ENCODE assay signal across 9 mouse cellular contexts in the genomic region with DNA sequence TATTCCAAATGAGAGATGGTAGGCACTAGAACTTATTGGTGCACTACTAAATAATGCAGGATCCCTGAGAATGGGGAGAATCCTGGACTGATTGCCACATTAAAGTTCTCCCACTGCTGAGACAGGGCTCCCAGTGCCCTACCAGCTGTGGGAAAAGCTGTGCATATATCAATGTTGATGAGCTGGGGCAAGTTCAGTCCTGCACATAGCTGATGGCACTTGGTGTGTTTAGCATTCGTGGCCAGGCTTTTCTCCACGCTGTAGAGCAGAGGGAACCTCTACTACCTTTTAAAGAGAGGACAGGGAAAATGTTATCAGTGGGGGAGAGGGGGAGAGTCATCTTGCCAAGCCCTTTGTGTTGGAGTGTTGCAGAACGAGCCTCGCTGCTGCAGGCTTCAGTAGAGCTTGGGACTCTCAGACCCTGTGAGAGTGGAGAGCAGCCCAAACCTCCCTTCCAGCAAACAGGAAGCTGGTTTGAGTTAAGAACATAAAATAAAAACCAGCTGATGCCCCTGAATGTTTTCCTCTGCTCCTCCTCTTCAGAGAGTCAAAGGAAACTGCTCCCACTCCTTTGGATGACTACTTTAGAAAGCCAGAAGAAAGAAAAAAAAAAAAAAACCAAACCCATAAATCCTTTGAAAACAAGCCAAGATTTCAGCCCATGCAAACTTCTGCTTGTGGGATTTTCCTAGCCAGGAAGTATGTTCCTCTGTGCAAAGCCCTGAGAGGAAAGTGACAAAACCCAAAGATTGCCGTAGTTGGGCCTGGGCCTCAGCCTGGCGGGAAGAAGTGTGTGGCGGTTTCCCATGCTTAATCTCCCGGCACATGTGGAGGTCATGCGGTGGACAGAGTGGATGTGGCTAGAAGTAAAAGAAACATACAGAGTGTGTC. TPM values are rescaled to one million over a fixed set of nuclear protein-coding genes. Genes with fewer than 3 reads are reported as not detected.
DNase-seq lines count a peak whose midpoint lies in the region; ATAC-seq and TF ChIP-seq lines count a peak whose summit lies in the region.
"Had no signal": no experiment of that assay in that cellular context is flagged by ENCODE, and none has a peak within 500 bp of the region (broad histone marks: within the 10 kb centered on the region; RNA-seq: fewer than 3 reads in every experiment).

No protein-coding gene starts in this region.

- no peak for TF ChIP-seq CTCF in layer of hippocampus, adult 2 months (conservative IDR thresholded peaks at IDR 0.05)

- H3K4me3 ChIP-seq in layer of hippocampus, adult 2 months, result no peak overlapping the region
- no peak overlapping the region for H3K4me3 ChIP-seq in hindbrain, embryonic 13.5 days
- H3K4me3 ChIP-seq in liver, embryonic 16.5 days (ENCODE audit: low read depth, low read length), result no peak overlapping the region
- H3K4me3 ChIP-seq: liver, embryonic 15.5 days had no signal

- DNase-seq in layer of hippocampus, adult 2 months (ENCODE audit: low spot score in 2 of 2), result no peak
- no peak for DNase-seq in layer of hippocampus, postnatal 36 days
- peak; percentile 68 for DNase-seq in fat pad, adult 2 months (ENCODE audit: extremely low read depth, low read depth, low spot score)
- no peak for DNase-seq in c-Kit-positive CD71-positive TER-119-positive erythroid progenitor cells, embryonic 14.5 days (ENCODE audit: low spot score)
- DNase-seq in urinary bladder, postnatal 10 days (ENCODE audit: low spot score), result no peak

- no peak for ATAC-seq in hindbrain, embryonic 13.5 days (ENCODE audit: low FRiP score)
- ATAC-seq in liver, embryonic 16.5 days (ENCODE audit: low read depth), result no peak
- no peak for ATAC-seq in erythroid progenitor cell, adult 5-6 weeks (replicated peaks; ENCODE audit: low FRiP score, poor library complexity, severe bottlenecking)

- no peak overlapping the region for H3K9ac ChIP-seq in hindbrain, embryonic 13.5 days
- no peak overlapping the region for H3K9ac ChIP-seq in liver, embryonic 16.5 days (ENCODE audit: low read depth, low read length)
- H3K9ac ChIP-seq: liver, embryonic 15.5 days had no signal

- H3K9me3 ChIP-seq in hindbrain, embryonic 13.5 days, result no peaks in the 10 kb centered on the region
- no peaks in the 10 kb centered on the region for H3K9me3 ChIP-seq in liver, embryonic 16.5 days (replicated peaks; ENCODE audit: control insufficient read depth, low read length)
- H3K9me3 ChIP-seq: liver, embryonic 15.5 days had no signal

- no peaks in the 10 kb centered on the region for H3K27me3 ChIP-seq in hindbrain, embryonic 13.5 days
- no peaks in the 10 kb centered on the region for H3K27me3 ChIP-seq in liver, embryonic 16.5 days (ENCODE audit: control insufficient read depth, insufficient read depth, low read depth, low read length)
- H3K27me3 ChIP-seq: liver, embryonic 15.5 days had no signal

- H3K4me1 ChIP-seq in hindbrain, embryonic 13.5 days (replicated peaks), result 0 out of 2 replicates have a peak, but pooled peaks cover 3% of the 10 kb centered on the region
- H3K4me1 ChIP-seq in liver, embryonic 16.5 days (ENCODE audit: control insufficient read depth, low read depth, low read length), result peaks cover 3% of the 10 kb centered on the region

- peaks cover 24% of the 10 kb centered on the region; the same call in 1 of the 2 replicates for H3K36me3 ChIP-seq in hindbrain, embryonic 13.5 days
- no peaks in the 10 kb centered on the region for H3K36me3 ChIP-seq in liver, embryonic 16.5 days (ENCODE audit: control insufficient read depth, insufficient read depth)
- H3K36me3 ChIP-seq: liver, embryonic 15.5 days had no signal

- no peak overlapping the region for H3K4me2 ChIP-seq in hindbrain, embryonic 13.5 days
- no peak overlapping the region for H3K4me2 ChIP-seq in liver, embryonic 16.5 days (ENCODE audit: low read depth, low read length)
- H3K4me2 ChIP-seq: liver, embryonic 15.5 days had no signal

- WGBS in hindbrain, embryonic 13.5 days, result 63% methylated on average over 9 of the region's 9 CpGs
- WGBS in liver, embryonic 16.5 days (ENCODE audit: insufficient replicate concordance), result 40% methylated on average over 9 of the region's 9 CpGs

- peak overlapping the region; percentile 59 for H3K27ac ChIP-seq in layer of hippocampus, adult 2 months
- peak overlapping the region; percentile 71 for H3K27ac ChIP-seq in hindbrain, embryonic 13.5 days
- H3K27ac ChIP-seq in liver, embryonic 16.5 days (ENCODE audit: low read length), result peak overlapping the region; percentile 48
- H3K27ac ChIP-seq: liver, embryonic 15.5 days had no signal

RNA-seq across cellular contexts. Expression of gene Mapkbp1, which starts 23.1 kb away (rescaled TPM):
- total RNA-seq in layer of hippocampus, adult 2 months (2021), result 10 to 100 TPM; 43.7 to 45.6 TPM
- total RNA-seq in layer of hippocampus, postnatal 36 days (2021), result 10 to 100 TPM; 40.7 to 48.2 TPM
- polyA plus RNA-seq in hindbrain, embryonic 13.5 days (2015; fragmentation: Nextera tagmentation; extraction: Ambion mirVana), result 4.9 and 6.2 TPM in 2 replicates
- polyA plus RNA-seq in liver, embryonic 16.5 days (2015; fragmentation: Nextera tagmentation; extraction: Ambion mirVana), result 0.19 and 0.25 TPM in 2 replicates
- total RNA-seq in erythroid progenitor cell, adult 5-6 weeks (2015; ENCODE audit: low replicate concordance), result under 0.01 and 0.42 TPM in 2 replicates
- 1.2 and 4.4 TPM in 2 replicates for total RNA-seq in erythroid progenitor cell, adult 5-6 weeks (2017; ENCODE audit: low replicate concordance)

RNA-seq across cellular contexts. Expression of gene Jmjd7, which starts 31.6 kb away (rescaled TPM):
- 1 to 10 TPM; 5.5 to 6.6 TPM for total RNA-seq in layer of hippocampus, adult 2 months (2021)
- total RNA-seq in layer of hippocampus, postnatal 36 days (2021), result 1 to 10 TPM; 4.6 to 6.1 TPM
- polyA plus RNA-seq in hindbrain, embryonic 13.5 days (2015; fragmentation: Nextera tagmentation; extraction: Ambion mirVana), result 23.5 and 25.9 TPM in 2 replicates
- polyA plus RNA-seq in liver, embryonic 16.5 days (2015; fragmentation: Nextera tagmentation; extraction: Ambion mirVana), result 3.9 and 4.0 TPM in 2 replicates
- 1.4 TPM in 1 of 2 replicates, not detected in the other for total RNA-seq in erythroid progenitor cell, adult 5-6 weeks (2015; ENCODE audit: low replicate concordance)
- total RNA-seq in erythroid progenitor cell, adult 5-6 weeks (2017; ENCODE audit: low replicate concordance), result 0.64 TPM in 1 of 2 replicates, not detected in the other

RNA-seq across cellular contexts. Expression of gene Gm28042, which starts 31.7 kb away (rescaled TPM):
- total RNA-seq in layer of hippocampus, adult 2 months (2021), result 1 to 10 TPM; 1.1 to 2.4 TPM
- total RNA-seq in layer of hippocampus, postnatal 36 days (2021), result 1 to 10 TPM; 2.0 to 2.8 TPM
- polyA plus RNA-seq in hindbrain, embryonic 13.5 days (2015; fragmentation: Nextera tagmentation; extraction: Ambion mirVana), result 5.2 and 5.6 TPM in 2 replicates
- 0.56 and 1.1 TPM in 2 replicates for polyA plus RNA-seq in liver, embryonic 16.5 days (2015; fragmentation: Nextera tagmentation; extraction: Ambion mirVana)
- total RNA-seq in erythroid progenitor cell, adult 5-6 weeks (2015; ENCODE audit: low replicate concordance), result not detected in 2 replicates
- not detected in 2 replicates for total RNA-seq in erythroid progenitor cell, adult 5-6 weeks (2017; ENCODE audit: low replicate concordance)

RNA-seq across cellular contexts. Expression of gene Pla2g4b, which starts 37.6 kb away (rescaled TPM):
- 1 to 10 TPM; 3.8 to 6.4 TPM for total RNA-seq in layer of hippocampus, adult 2 months (2021)
- 1 to 10 TPM; 5.7 to 6.8 TPM for total RNA-seq in layer of hippocampus, postnatal 36 days (2021)
- polyA plus RNA-seq in hindbrain, embryonic 13.5 days (2015; fragmentation: Nextera tagmentation; extraction: Ambion mirVana), result 3.7 and 4.1 TPM in 2 replicates
- polyA plus RNA-seq in liver, embryonic 16.5 days (2015; fragmentation: Nextera tagmentation; extraction: Ambion mirVana), result 0.13 and 0.36 TPM in 2 replicates
- total RNA-seq in erythroid progenitor cell, adult 5-6 weeks (2015; ENCODE audit: low replicate concordance), result 2.9 TPM in 1 of 2 replicates, not detected in the other
- total RNA-seq in erythroid progenitor cell, adult 5-6 weeks (2017; ENCODE audit: low replicate concordance), result not detected in 2 replicates

Comparison
In these comparisons a context has a peak if more than half of its experiments do, and no peak if none do; other contexts are left out.
1. RNA of gene Mapkbp1, which starts 23.1 kb away (total RNA-seq): 40.7 to 48.2 TPM in layer of hippocampus, postnatal 36 days and 43.7 to 45.6 TPM in layer of hippocampus, adult 2 months; under 0.01 to 4.4 TPM in erythroid progenitor cell, adult 5-6 weeks; every median in the first group is over 4 times any median in the second.
2. Peak in every context shown above with its lines, with median percentiles within 50 percentile points of each other: H3K27ac ChIP-seq.